Mouse (Mus musculus): ENCODE measurements at regions not wholly inside any gene's neighbourhood (a gene's known extent, or its start where the extent isn't known, plus 50 kb on each side); places are given as distances from the start of the nearest gene placed in this dataset.

- no peak overlapping the region for H3K4me2 ChIP-seq (ENCODE audit: low read depth, low read length, severe bottlenecking)
- no peaks in the 10 kb centered on the region for H3K27me3 ChIP-seq (ENCODE audit: control insufficient read depth, insufficient read depth, low read length)
- H3K9me3 ChIP-seq (ENCODE audit: control insufficient read depth, low read length) = no peaks in the 10 kb centered on the region
- DNase-seq (ENCODE audit: low spot score) = no peak
- ATAC-seq (replicated peaks; ENCODE audit: low FRiP score) = no peak
- H3K4me3 ChIP-seq (ENCODE audit: low read depth, low read length) = no peak overlapping the region
- 64% methylated on average over 3 of the region's 3 CpGs for WGBS
- no peaks in the 10 kb centered on the region for H3K36me3 ChIP-seq (ENCODE audit: control insufficient read depth, insufficient read depth, low read length)
- no peak overlapping the region for H3K27ac ChIP-seq (ENCODE audit: low read depth, low read length)
- no peak overlapping the region for H3K9ac ChIP-seq (ENCODE audit: low read length)
- no peaks in the 10 kb centered on the region for H3K4me1 ChIP-seq (replicated peaks; ENCODE audit: control insufficient read depth, insufficient read depth, low read length)
Observed at GRCm38 (mm10) chr1:165086131-165086530, 74.4 kb downstream of the Tbx19 start.

GRCm38 (mm10) chr1:165084753-165085152 lies 75.8 kb downstream of the Tbx19 start:
- no peaks in the 10 kb centered on the region for H3K4me1 ChIP-seq (replicated peaks; ENCODE audit: control insufficient read depth, insufficient read depth, low read length)
- WGBS = 90% methylated on average over 9 of the region's 9 CpGs
- no peak overlapping the region for H3K4me3 ChIP-seq (ENCODE audit: low read depth, low read length)
- H3K27ac ChIP-seq (ENCODE audit: low read depth, low read length) = no peak overlapping the region
- DNase-seq (ENCODE audit: low spot score) = no peak
- no peaks in the 10 kb centered on the region for H3K36me3 ChIP-seq (ENCODE audit: control insufficient read depth, insufficient read depth, low read length)
- no peaks in the 10 kb centered on the region for H3K9me3 ChIP-seq (ENCODE audit: control insufficient read depth, low read length)
- ATAC-seq (replicated peaks; ENCODE audit: low FRiP score) = no peak
- no peaks in the 10 kb centered on the region for H3K27me3 ChIP-seq (ENCODE audit: control insufficient read depth, insufficient read depth, low read length)
- no peak overlapping the region for H3K4me2 ChIP-seq (ENCODE audit: low read depth, low read length, severe bottlenecking)
- no peak overlapping the region for H3K9ac ChIP-seq (ENCODE audit: low read length)

GRCm38 (mm10) chr1:165084179-165084578 lies 76.4 kb downstream of the Tbx19 start:
- WGBS = 90% methylated on average over 6 of the region's 6 CpGs
- H3K4me3 ChIP-seq (ENCODE audit: low read depth, low read length) = no peak overlapping the region
- no peak overlapping the region for H3K27ac ChIP-seq (ENCODE audit: low read depth, low read length)
- no peak overlapping the region for H3K4me2 ChIP-seq (ENCODE audit: low read depth, low read length, severe bottlenecking)
- H3K27me3 ChIP-seq (ENCODE audit: control insufficient read depth, insufficient read depth, low read length) = no peaks in the 10 kb centered on the region
- no peaks in the 10 kb centered on the region for H3K4me1 ChIP-seq (replicated peaks; ENCODE audit: control insufficient read depth, insufficient read depth, low read length)
- H3K9me3 ChIP-seq (ENCODE audit: control insufficient read depth, low read length) = no peaks in the 10 kb centered on the region
- DNase-seq (ENCODE audit: low spot score) (no peak), ATAC-seq (replicated peaks; ENCODE audit: low FRiP score) (no peak)
- no peak overlapping the region for H3K9ac ChIP-seq (ENCODE audit: low read length)
- no peaks in the 10 kb centered on the region for H3K36me3 ChIP-seq (ENCODE audit: control insufficient read depth, insufficient read depth, low read length)

- DNase-seq (ENCODE audit: low spot score) = no peak
- WGBS = 92% methylated on average over 9 of the region's 9 CpGs
- Histone ChIP-seq H3K9ac (ENCODE audit: low read length) (no peak overlapping the region), H3K27me3 (ENCODE audit: control insufficient read depth, insufficient read depth, low read length) (no peaks in the 10 kb centered on the region), H3K36me3 (ENCODE audit: control insufficient read depth, insufficient read depth, low read length) (no peaks in the 10 kb centered on the region), H3K4me2 (ENCODE audit: low read depth, low read length, severe bottlenecking) (no peak overlapping the region), H3K9me3 (ENCODE audit: control insufficient read depth, low read length) (no peaks in the 10 kb centered on the region), H3K27ac (ENCODE audit: low read depth, low read length) (no peak overlapping the region), H3K4me1 (replicated peaks; ENCODE audit: control insufficient read depth, insufficient read depth, low read length) (peaks cover 6% of the 10 kb centered on the region; the same call in 1 of the 2 replicates), H3K4me3 (ENCODE audit: low read depth, low read length) (no peak overlapping the region)
- no peak for ATAC-seq (replicated peaks; ENCODE audit: low FRiP score)
Observed at GRCm38 (mm10) chr1:165080351-165080750, 80.2 kb downstream of the Tbx19 start.

GRCm38 (mm10) chr1:165077313-165077712 lies 83.3 kb downstream of the Tbx19 start:
- ATAC-seq (replicated peaks; ENCODE audit: low FRiP score) = no peak
- WGBS = 88% methylated on average over 4 of the region's 4 CpGs
- H3K4me3 ChIP-seq (ENCODE audit: low read depth, low read length) = no peak overlapping the region

GRCm38 (mm10) chr1:165075301-165076082 lies 85.1 kb downstream of the Tbx19 start:
- no peak for DNase-seq (ENCODE audit: low spot score)
- no peak overlapping the region for H3K4me3 ChIP-seq (ENCODE audit: low read depth, low read length)
- peaks cover 6% of the 10 kb centered on the region; the same call in 1 of the 2 replicates for H3K4me1 ChIP-seq (replicated peaks; ENCODE audit: control insufficient read depth, insufficient read depth, low read length)
- no peak overlapping the region for H3K4me2 ChIP-seq (ENCODE audit: low read depth, low read length, severe bottlenecking)
- ATAC-seq (replicated peaks; ENCODE audit: low FRiP score) = peak; percentile 86
- no peaks in the 10 kb centered on the region for H3K9me3 ChIP-seq (ENCODE audit: control insufficient read depth, low read length)
- no peak overlapping the region for H3K27ac ChIP-seq (ENCODE audit: low read depth, low read length)
- no peaks in the 10 kb centered on the region for H3K36me3 ChIP-seq (ENCODE audit: control insufficient read depth, insufficient read depth, low read length)
- H3K27me3 ChIP-seq (ENCODE audit: control insufficient read depth, insufficient read depth, low read length) = no peaks in the 10 kb centered on the region
- 30% methylated on average over 5 of the region's 5 CpGs for WGBS
- H3K9ac ChIP-seq (ENCODE audit: low read length) = no peak overlapping the region

More at GRCm38 (mm10) chr1:165077313-165077712, 83.3 kb downstream of the Tbx19 start:
- peaks cover 6% of the 10 kb centered on the region; the same call in 1 of the 2 replicates for H3K4me1 ChIP-seq (replicated peaks; ENCODE audit: control insufficient read depth, insufficient read depth, low read length)
- H3K4me2 ChIP-seq (ENCODE audit: low read depth, low read length, severe bottlenecking) = no peak overlapping the region
- H3K9ac ChIP-seq (ENCODE audit: low read length) = no peak overlapping the region
- no peaks in the 10 kb centered on the region for H3K27me3 ChIP-seq (ENCODE audit: control insufficient read depth, insufficient read depth, low read length)
- no peaks in the 10 kb centered on the region for H3K9me3 ChIP-seq (ENCODE audit: control insufficient read depth, low read length)
- no peaks in the 10 kb centered on the region for H3K36me3 ChIP-seq (ENCODE audit: control insufficient read depth, insufficient read depth, low read length)
- no peak for DNase-seq (ENCODE audit: low spot score)
- no peak overlapping the region for H3K27ac ChIP-seq (ENCODE audit: low read depth, low read length)

GRCm38 (mm10) chr1:165071831-165072491 lies 88.6 kb downstream of the Tbx19 start:
- H3K9ac ChIP-seq (ENCODE audit: low read length) = no peak overlapping the region
- H3K4me1 ChIP-seq (replicated peaks; ENCODE audit: control insufficient read depth, insufficient read depth, low read length) = peaks cover 6% of the 10 kb centered on the region; the same call in 1 of the 2 replicates
- H3K27ac ChIP-seq (ENCODE audit: low read depth, low read length) = no peak overlapping the region
- ATAC-seq (replicated peaks; ENCODE audit: low FRiP score) (no peak), DNase-seq (ENCODE audit: low spot score) (no peak)
- no peak overlapping the region for H3K4me2 ChIP-seq (ENCODE audit: low read depth, low read length, severe bottlenecking)
- H3K36me3 ChIP-seq (ENCODE audit: control insufficient read depth, insufficient read depth, low read length) = no peaks in the 10 kb centered on the region
- no peaks in the 10 kb centered on the region for H3K9me3 ChIP-seq (ENCODE audit: control insufficient read depth, low read length)
- H3K27me3 ChIP-seq (ENCODE audit: control insufficient read depth, insufficient read depth, low read length) = no peaks in the 10 kb centered on the region
- 89% methylated on average over 4 of the region's 4 CpGs for WGBS
- H3K4me3 ChIP-seq (ENCODE audit: low read depth, low read length) = no peak overlapping the region

GRCm38 (mm10) chr1:165064981-165065380 lies 95.6 kb downstream of the Tbx19 start:
- no peaks in the 10 kb centered on the region for H3K9me3 ChIP-seq (ENCODE audit: control insufficient read depth, low read length)
- H3K9ac ChIP-seq (ENCODE audit: low read length) = no peak overlapping the region
- no peak overlapping the region for H3K4me2 ChIP-seq (ENCODE audit: low read depth, low read length, severe bottlenecking)
- DNase-seq (ENCODE audit: low spot score) (no peak), ATAC-seq (replicated peaks; ENCODE audit: low FRiP score) (no peak)
- no peaks in the 10 kb centered on the region for H3K4me1 ChIP-seq (replicated peaks; ENCODE audit: control insufficient read depth, insufficient read depth, low read length)
- H3K36me3 ChIP-seq (ENCODE audit: control insufficient read depth, insufficient read depth, low read length) = no peaks in the 10 kb centered on the region
- H3K4me3 ChIP-seq (ENCODE audit: low read depth, low read length) = no peak overlapping the region
- 67% methylated on average over 5 of the region's 5 CpGs for WGBS
- no peaks in the 10 kb centered on the region for H3K27me3 ChIP-seq (ENCODE audit: control insufficient read depth, insufficient read depth, low read length)
- no peak overlapping the region for H3K27ac ChIP-seq (ENCODE audit: low read depth, low read length)
